Mouse (Mus musculus) central nervous system, embryonic 18 days (tissue): ENCODE results near the gene Retreg3. TPM values are rescaled to one million over a fixed set of nuclear protein-coding genes. Genes with fewer than 3 reads are reported as not detected.

ENCODE experiments used
- polyA plus RNA-seq: library from polyadenylated mRNA; depleted of rRNA; stranded (reverse); fragments of >200 nt; gene quantifications from 2 replicates; pipeline ENCODE4 v1.2.3, GENCODE M21; 2012; rRNA removed

Gene Retreg3
- 66.9 and 68.5 TPM in 2 replicates for polyA plus RNA-seq

DNA sequence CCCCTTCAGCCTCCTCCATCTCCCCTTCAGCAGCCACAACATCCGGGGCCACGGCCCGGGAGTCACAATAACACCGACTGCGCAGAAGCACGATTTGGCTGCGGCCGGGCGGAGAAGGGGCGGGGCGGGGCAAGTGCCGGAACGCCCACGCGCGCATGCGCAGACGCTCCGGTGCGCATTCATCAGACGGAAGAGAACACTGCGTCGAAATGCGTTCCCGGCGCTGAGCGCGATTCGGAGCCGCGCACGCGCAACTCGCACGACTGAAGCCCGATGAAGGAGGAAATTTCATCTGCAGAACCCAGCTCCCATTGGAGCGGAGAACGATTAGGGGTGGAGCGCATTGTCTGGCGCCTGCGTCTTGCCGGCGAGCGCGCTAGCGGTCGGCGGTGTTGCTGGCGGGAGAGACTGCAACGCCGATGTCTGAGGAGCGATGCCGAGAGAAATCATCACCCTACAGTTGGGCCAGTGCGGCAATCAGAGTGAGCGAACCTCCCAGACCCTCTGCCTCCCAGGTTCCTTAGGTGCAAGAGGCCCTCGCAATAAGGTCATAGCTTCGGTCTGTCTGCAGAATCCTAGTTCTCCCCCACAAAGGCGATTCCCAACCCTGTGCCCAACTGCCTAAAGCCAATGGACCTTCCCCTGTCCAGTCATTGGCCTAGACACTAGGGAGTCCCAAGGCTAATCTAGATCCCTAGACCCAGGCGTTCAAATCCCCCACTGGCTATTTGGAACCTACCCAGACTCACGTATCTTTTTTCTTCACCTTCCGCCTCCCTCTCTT lies at the start of gene Retreg3, which contains the start of gene Tubg1:
Gene Retreg3 (minus strand): TSS at position 133 of the 784 bp plus-strand sequence.
Gene Tubg1 (plus strand): TSS at position 178 of the 784 bp plus-strand sequence.

GRCm38 (mm10) chr11:101155728-101156371 lies 36.2 kb upstream of the Retreg3 start, which contains the start of gene Tubg2:
Tubg2 (plus strand) TSS chr11:101155907.

DNA sequence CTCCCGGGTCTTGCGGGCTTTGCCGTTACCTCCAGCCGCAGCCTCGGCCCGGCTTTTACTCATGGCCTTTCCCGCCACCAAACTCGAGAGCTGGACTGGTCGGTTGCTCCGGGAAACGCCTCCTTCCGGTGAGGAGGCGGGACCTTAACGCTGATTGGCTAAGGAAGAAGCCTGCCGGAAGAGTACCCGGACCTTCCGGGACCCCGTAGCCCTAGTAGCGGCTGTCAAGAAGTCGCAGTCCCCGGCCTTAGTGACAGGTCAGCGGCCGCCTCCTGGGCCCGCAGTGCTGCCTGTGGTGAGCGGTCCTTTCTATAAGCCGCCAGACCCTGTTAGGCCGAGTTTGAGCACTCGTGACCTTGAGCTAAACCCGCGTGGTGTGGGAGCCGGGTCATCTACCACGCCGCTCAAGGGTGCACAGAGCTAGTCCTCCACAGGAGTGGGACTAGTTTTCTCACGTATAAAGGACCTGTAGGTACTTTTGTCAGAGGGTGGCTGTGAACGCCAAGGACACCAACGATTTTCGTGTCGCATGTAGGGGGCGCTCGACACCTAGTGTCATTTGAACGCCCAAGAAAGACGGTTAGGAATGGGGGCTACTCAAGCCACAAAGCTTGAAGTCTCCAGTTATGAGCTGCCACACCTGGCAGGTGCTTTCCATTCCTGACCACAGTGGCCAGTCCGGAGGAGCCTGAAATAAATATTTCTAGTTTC lies 24.2 kb downstream of the Retreg3 start, which contains the start of gene Psmc3ip:
Gene Psmc3ip (minus strand): TSS at position 123 of the 711 bp plus-strand sequence.

GRCm38 (mm10) chr11:101086756-101087681 lies 32.7 kb downstream of the Retreg3 start, which contains the start of gene Mlx:
Mlx (plus strand) TSS chr11:101087277.

GRCm38 (mm10) chr11:101082208-101083082 lies 37.2 kb downstream of the Retreg3 start, which contains the start of gene Coasy:
Coasy (plus strand) TSS chr11:101082565.

DNA sequence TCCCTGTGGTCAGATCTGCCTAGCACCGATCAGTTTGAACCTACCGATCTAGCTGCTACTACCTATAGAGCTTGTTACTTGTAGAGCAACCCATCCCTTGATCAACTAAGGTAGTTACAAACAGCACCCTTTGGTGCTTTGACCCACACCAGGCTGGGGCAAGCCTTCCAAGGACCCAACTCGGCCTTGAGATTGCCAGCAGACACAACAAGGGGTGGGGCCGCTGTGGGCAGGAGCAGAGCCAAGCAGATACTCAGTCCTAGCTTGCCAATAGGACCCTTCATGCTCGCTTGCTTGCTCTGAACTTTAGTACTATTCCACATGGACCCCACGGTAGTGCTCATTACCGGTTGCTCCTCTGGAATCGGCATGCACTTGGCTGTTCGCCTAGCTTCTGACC lies 41.6 kb downstream of the Retreg3 start, which contains the start of gene Hsd17b1:
Gene Hsd17b1 (plus strand): TSS at position 291 of the 400 bp plus-strand sequence.

DNA sequence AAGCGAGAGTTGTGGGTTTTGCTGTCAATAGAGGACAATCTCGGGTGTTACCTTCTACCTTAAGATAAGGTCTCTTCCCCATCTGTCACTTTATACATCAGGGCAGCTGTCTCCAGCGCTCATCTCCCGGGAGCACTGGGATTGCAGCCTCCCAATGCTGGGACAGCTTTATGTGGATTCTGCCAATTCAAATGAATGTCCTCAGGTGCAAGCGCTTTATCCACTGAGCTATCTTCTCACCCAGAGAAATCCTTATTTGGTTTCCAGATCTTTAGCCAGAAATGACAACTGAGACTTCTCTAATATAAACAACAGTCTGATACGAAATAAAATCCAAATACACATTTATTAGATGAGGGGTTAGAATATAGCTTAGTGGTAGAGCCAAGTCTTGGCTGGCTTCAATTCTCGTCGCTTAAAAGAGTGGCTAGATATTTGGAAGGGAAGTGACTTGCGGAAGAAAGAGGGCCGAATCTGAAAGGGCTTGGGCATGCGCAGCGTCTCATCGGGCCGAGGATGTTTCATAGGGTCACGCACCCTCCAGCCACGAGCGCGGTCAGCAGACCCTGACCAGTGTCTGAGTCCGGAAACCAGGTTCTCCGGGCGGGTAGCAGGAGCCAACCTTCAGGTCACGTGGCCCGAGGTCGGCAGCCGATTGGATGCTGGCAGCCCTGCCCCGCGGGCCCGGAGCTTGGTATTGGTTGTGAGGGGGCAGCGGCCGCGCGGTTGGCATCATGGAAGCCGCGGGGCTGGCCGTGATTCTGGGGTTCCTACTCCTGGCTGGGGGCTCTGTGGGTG lies 50.1 kb downstream of the Retreg3 start, which contains the start of gene Naglu:
Gene Naglu (plus strand): TSS at position 622 of the 798 bp plus-strand sequence.

Other genes with a start within 250 kb of the Retreg3 start
- 26.7 and 33.0 TPM in 2 replicates for gene Stat3, start 180.4 kb downstream of the Retreg3 start, polyA plus RNA-seq
- gene Cavin1, start 149.0 kb downstream of the Retreg3 start, polyA plus RNA-seq, result 20.1 and 21.2 TPM in 2 replicates
- gene Atp6v0a1, start 110.4 kb downstream of the Retreg3 start, polyA plus RNA-seq, result 186 and 202 TPM in 2 replicates
- 10.6 and 11.5 TPM in 2 replicates for gene Naglu, start 49.9 kb downstream of the Retreg3 start, polyA plus RNA-seq
- gene Hsd17b1, start 41.5 kb downstream of the Retreg3 start, polyA plus RNA-seq, result 0.63 and 0.65 TPM in 2 replicates
- gene Coasy, start 37.3 kb downstream of the Retreg3 start, polyA plus RNA-seq, result 49.3 and 50.2 TPM in 2 replicates
- gene Mlx, start 32.6 kb downstream of the Retreg3 start, polyA plus RNA-seq, result 65.4 and 71.6 TPM in 2 replicates
- 19.1 and 19.5 TPM in 2 replicates for gene Psmc3ip, start 24.5 kb downstream of the Retreg3 start, polyA plus RNA-seq
- 15.2 and 15.6 TPM in 2 replicates for gene Tubg1, start within 50 bp of the Retreg3 start, polyA plus RNA-seq
- 31.8 and 33.7 TPM in 2 replicates for gene Tubg2, start 36.0 kb upstream of the Retreg3 start, polyA plus RNA-seq
- gene Cntnap1, start 50.6 kb upstream of the Retreg3 start, polyA plus RNA-seq, result 7.4 and 9.2 TPM in 2 replicates
- 6.5 and 7.9 TPM in 2 replicates for gene Plekhh3, start 51.5 kb upstream of the Retreg3 start, polyA plus RNA-seq
- 0.21 and 0.28 TPM in 2 replicates for gene Ccr10, start 55.5 kb upstream of the Retreg3 start, polyA plus RNA-seq
- 37.9 and 39.6 TPM in 2 replicates for gene Ezh1, start 106.6 kb upstream of the Retreg3 start, polyA plus RNA-seq
- gene Ramp2, start 126.1 kb upstream of the Retreg3 start, polyA plus RNA-seq, result 79.4 and 81.7 TPM in 2 replicates
- 56.9 and 58.5 TPM in 2 replicates for gene Vps25, start 133.8 kb upstream of the Retreg3 start, polyA plus RNA-seq
- 4.4 and 5.4 TPM in 2 replicates for gene Wnk4, start 140.7 kb upstream of the Retreg3 start, polyA plus RNA-seq
- gene Cntd1, start 159.1 kb upstream of the Retreg3 start, polyA plus RNA-seq, result 0.66 and 0.69 TPM in 2 replicates
- 165 and 213 TPM in 2 replicates for gene Coa3, start 159.2 kb upstream of the Retreg3 start, polyA plus RNA-seq
- 115 and 124 TPM in 2 replicates for gene Becn1, start 182.4 kb upstream of the Retreg3 start, polyA plus RNA-seq
- 103 and 105 TPM in 2 replicates for gene Psme3, start 196.3 kb upstream of the Retreg3 start, polyA plus RNA-seq
- gene Aoc2, start 205.2 kb upstream of the Retreg3 start, polyA plus RNA-seq, result 7.0 and 7.4 TPM in 2 replicates
- gene Aoc3, start 210.7 kb upstream of the Retreg3 start, polyA plus RNA-seq, result 0.52 and 0.82 TPM in 2 replicates
- gene G6pc, start 247.7 kb upstream of the Retreg3 start, polyA plus RNA-seq, result 0.03 and 0.05 TPM in 2 replicates